Mouse (Mus musculus): ENCODE measurements at regions not wholly inside any gene's neighbourhood (a gene's known extent, or its start where the extent isn't known, plus 50 kb on each side); places are given as distances from the start of the nearest gene placed in this dataset.
A peak's percentile ranks its signal among the peaks of the same experiment; 100 is the strongest.

DNA sequence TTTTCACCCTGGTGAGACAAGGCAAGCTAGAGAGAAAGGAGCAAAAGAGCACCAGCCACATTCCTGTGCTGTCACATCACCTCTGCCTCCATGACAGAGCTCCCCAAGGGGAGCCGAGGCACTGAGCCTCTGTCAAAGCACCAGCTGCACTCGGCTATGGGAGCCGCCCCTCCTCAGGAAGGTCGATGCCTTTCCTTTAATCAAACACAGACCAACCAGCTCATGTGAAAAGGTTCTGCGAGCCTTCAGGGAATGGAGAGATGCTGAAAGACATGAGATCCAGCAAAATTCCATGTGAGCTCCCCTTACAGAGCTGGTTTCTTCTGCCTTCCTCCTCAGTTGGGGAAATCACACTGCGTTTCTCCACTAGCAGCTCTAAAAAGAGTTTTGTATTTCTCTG lies 159.8 kb upstream of the Tapt1 start:
- no peak overlapping the region for H3K27ac ChIP-seq (replicated peaks; ENCODE audit: insufficient read depth, low read depth, low read length)
- WGBS = 46% methylated on average over 6 of the region's 6 CpGs
- H3K9ac ChIP-seq (ENCODE audit: low read depth, low read length) = no peak overlapping the region
- H3K4me1 ChIP-seq (ENCODE audit: control insufficient read depth, insufficient read depth, low read length) = no peaks in the 10 kb centered on the region
- H3K79me2 ChIP-seq (ENCODE audit: control insufficient read depth, insufficient read depth, low read length) = no peaks in the 10 kb centered on the region
- no peak for DNase-seq (ENCODE audit: extremely low read depth, low read depth, low spot score)
- H3K4me3 ChIP-seq (ENCODE audit: insufficient read depth, low read depth, low read length) = no peak overlapping the region
- TF ChIP-seq POLR2A (IDR thresholded peaks at IDR 0.05; ENCODE audit: extremely low read depth, insufficient read depth, low read length) (no peak), CTCF (IDR thresholded peaks at IDR 0.05; ENCODE audit: low read depth, low read length) (no peak)
- 0 out of 2 replicates have a peak, but pooled peaks cover 3% of the 10 kb centered on the region for H3K27me3 ChIP-seq (ENCODE audit: control insufficient read depth, insufficient read depth, low read length)
- H3K36me3 ChIP-seq (ENCODE audit: control insufficient read depth, insufficient read depth, low read length) = no peaks in the 10 kb centered on the region

DNA sequence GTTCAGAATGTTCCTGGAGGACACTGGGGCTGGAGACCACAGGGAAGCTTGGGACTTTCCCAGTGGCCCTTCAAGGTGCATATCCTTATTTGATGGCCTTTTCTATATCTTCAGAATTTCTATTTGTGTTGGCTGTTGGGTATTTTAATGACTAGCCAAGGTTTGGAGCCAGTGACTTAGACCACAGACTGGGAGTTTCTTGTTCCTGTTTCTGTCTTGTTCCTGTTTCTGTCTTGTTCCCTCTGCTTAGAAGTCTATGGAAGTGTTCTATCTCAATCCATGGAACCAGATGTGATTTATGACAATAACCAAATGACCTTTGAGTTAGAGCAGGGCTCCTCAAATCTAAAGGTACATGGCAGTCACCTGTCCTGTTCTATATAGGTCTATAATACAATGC lies 156.6 kb upstream of the Tapt1 start:
- DNase-seq (ENCODE audit: extremely low read depth, low read depth, low spot score) = no peak
- H3K9ac ChIP-seq (ENCODE audit: low read depth, low read length) = no peak overlapping the region
- no peaks in the 10 kb centered on the region for H3K36me3 ChIP-seq (ENCODE audit: control insufficient read depth, insufficient read depth, low read length)
- 0 out of 2 replicates have a peak, but pooled peaks cover 3% of the 10 kb centered on the region for H3K27me3 ChIP-seq (ENCODE audit: control insufficient read depth, insufficient read depth, low read length)
- TF ChIP-seq CTCF (IDR thresholded peaks at IDR 0.05; ENCODE audit: low read depth, low read length) (no peak), POLR2A (IDR thresholded peaks at IDR 0.05; ENCODE audit: extremely low read depth, insufficient read depth, low read length) (no peak)
- H3K27ac ChIP-seq (replicated peaks; ENCODE audit: insufficient read depth, low read depth, low read length) = no peak overlapping the region
- no peak overlapping the region for H3K4me3 ChIP-seq (ENCODE audit: insufficient read depth, low read depth, low read length)
- no peaks in the 10 kb centered on the region for H3K4me1 ChIP-seq (ENCODE audit: control insufficient read depth, insufficient read depth, low read length)
- no peaks in the 10 kb centered on the region for H3K79me2 ChIP-seq (ENCODE audit: control insufficient read depth, insufficient read depth, low read length)

DNA sequence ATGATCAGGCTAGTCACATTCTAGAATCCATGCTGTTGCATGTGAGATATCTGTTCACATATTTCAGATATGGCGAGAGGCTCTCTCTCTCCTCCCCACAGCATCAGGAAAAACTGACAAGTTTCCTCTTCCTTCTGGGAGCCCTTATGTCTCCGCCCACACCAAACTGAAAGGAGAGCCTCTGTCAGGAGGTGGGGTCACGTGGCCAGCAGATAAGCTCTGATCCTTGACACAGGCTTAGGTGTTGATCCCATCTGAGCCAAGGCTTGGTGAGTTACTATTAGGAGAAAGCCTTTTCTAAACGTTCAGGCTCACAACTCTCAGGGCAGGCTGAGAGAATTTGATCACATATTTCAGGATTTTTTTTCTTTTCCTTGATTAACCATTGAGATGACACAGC lies 143.6 kb upstream of the Tapt1 start:
- Histone ChIP-seq H3K27ac (replicated peaks; ENCODE audit: insufficient read depth, low read depth, low read length) (no peak overlapping the region), H3K36me3 (ENCODE audit: control insufficient read depth, insufficient read depth, low read length) (no peaks in the 10 kb centered on the region), H3K9ac (ENCODE audit: low read depth, low read length) (no peak overlapping the region), H3K79me2 (ENCODE audit: control insufficient read depth, insufficient read depth, low read length) (no peaks in the 10 kb centered on the region), H3K4me3 (ENCODE audit: insufficient read depth, low read depth, low read length) (no peak overlapping the region), H3K4me1 (ENCODE audit: control insufficient read depth, insufficient read depth, low read length) (no peaks in the 10 kb centered on the region), H3K27me3 (ENCODE audit: control insufficient read depth, insufficient read depth, low read length) (no peaks in the 10 kb centered on the region)
- 23% methylated on average over 4 of the region's 4 CpGs for WGBS
- TF ChIP-seq POLR2A (IDR thresholded peaks at IDR 0.05; ENCODE audit: extremely low read depth, insufficient read depth, low read length) (no peak), CTCF (IDR thresholded peaks at IDR 0.05; ENCODE audit: low read depth, low read length) (no peak)
- no peak for DNase-seq (ENCODE audit: extremely low read depth, low read depth, low spot score)

GRCm38 (mm10) chr5:44352324-44352723 lies 125.9 kb upstream of the Tapt1 start:
- no peak overlapping the region for H3K4me3 ChIP-seq (ENCODE audit: insufficient read depth, low read depth, low read length)
- DNase-seq (ENCODE audit: extremely low read depth, low read depth, low spot score) = no peak
- WGBS = 93% methylated on average over 1 of the region's 1 CpGs
- TF ChIP-seq POLR2A (IDR thresholded peaks at IDR 0.05; ENCODE audit: extremely low read depth, insufficient read depth, low read length) = no peak
- TF ChIP-seq CTCF (IDR thresholded peaks at IDR 0.05; ENCODE audit: low read depth, low read length) = no peak
- no peak overlapping the region for H3K27ac ChIP-seq (replicated peaks; ENCODE audit: insufficient read depth, low read depth, low read length)
- no peaks in the 10 kb centered on the region for H3K4me1 ChIP-seq (ENCODE audit: control insufficient read depth, insufficient read depth, low read length)
- no peaks in the 10 kb centered on the region for H3K79me2 ChIP-seq (ENCODE audit: control insufficient read depth, insufficient read depth, low read length)
- H3K9ac ChIP-seq (ENCODE audit: low read depth, low read length) = no peak overlapping the region
- H3K36me3 ChIP-seq (ENCODE audit: control insufficient read depth, insufficient read depth, low read length) = no peaks in the 10 kb centered on the region
- H3K27me3 ChIP-seq (ENCODE audit: control insufficient read depth, insufficient read depth, low read length) = no peaks in the 10 kb centered on the region

DNA sequence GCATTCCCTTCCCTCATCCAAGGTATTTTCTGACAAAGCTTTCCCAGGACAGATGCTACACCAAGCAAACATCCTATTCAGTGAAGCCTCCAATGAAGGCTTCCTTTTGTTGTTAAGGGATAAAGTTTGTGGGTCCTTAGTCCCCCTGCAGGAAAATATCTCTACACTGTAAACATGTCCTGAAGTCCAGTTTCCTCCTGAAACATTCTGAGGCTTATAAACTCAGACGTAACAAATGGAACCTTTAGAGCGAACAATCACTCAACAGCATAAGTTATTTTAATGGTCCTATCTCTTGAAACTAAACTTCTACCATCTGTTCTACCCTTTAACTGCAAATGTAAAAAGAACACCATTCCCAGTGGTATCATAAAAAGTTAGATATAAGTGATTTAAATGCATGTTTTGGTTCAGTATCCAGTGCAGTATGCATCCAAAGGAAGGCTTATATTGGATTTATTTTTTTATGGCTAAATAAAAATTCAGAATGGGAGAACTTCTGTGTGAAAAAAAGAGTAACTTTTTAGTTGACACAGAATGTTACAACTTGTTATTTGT lies 115.1 kb upstream of the Tapt1 start:
- Histone ChIP-seq H3K27ac (replicated peaks; ENCODE audit: insufficient read depth, low read depth, low read length) (no peak overlapping the region), H3K79me2 (ENCODE audit: control insufficient read depth, insufficient read depth, low read length) (no peaks in the 10 kb centered on the region), H3K27me3 (ENCODE audit: control insufficient read depth, insufficient read depth, low read length) (peaks cover 10% of the 10 kb centered on the region; the same call in 1 of the 2 replicates), H3K9ac (ENCODE audit: low read depth, low read length) (no peak overlapping the region), H3K36me3 (ENCODE audit: control insufficient read depth, insufficient read depth, low read length) (no peaks in the 10 kb centered on the region), H3K4me1 (ENCODE audit: control insufficient read depth, insufficient read depth, low read length) (no peaks in the 10 kb centered on the region), H3K4me3 (ENCODE audit: insufficient read depth, low read depth, low read length) (no peak overlapping the region)
- 86% methylated on average over 2 of the region's 2 CpGs for WGBS
- TF ChIP-seq POLR2A (IDR thresholded peaks at IDR 0.05; ENCODE audit: extremely low read depth, insufficient read depth, low read length) = no peak
- no peak for TF ChIP-seq CTCF (IDR thresholded peaks at IDR 0.05; ENCODE audit: low read depth, low read length)
- DNase-seq (ENCODE audit: extremely low read depth, low read depth, low spot score) = no peak

DNA sequence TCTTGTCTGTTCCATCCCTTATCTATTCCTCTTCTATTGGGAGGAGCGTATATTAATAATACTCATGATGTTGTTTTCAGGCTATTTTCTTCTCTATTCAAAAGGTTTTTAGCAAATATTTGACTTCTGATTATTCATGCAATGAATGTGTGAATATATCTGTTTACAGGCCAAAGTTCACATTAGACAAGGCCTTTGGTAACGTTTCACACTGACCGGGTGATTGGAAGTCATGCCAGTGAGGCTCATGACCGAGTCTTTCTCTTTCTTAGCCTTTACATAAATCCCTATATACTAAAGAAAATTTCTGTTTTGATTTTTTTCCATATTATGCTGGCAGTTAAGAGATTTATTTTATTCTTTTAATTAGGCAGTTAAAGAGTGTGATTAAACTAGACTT lies 112.2 kb upstream of the Tapt1 start:
- Histone ChIP-seq H3K27ac (replicated peaks; ENCODE audit: insufficient read depth, low read depth, low read length) (no peak overlapping the region), H3K4me3 (ENCODE audit: insufficient read depth, low read depth, low read length) (no peak overlapping the region), H3K9ac (ENCODE audit: low read depth, low read length) (no peak overlapping the region), H3K27me3 (ENCODE audit: control insufficient read depth, insufficient read depth, low read length) (peaks cover 12% of the 10 kb centered on the region; the same call in 1 of the 2 replicates), H3K36me3 (ENCODE audit: control insufficient read depth, insufficient read depth, low read length) (no peaks in the 10 kb centered on the region), H3K4me1 (ENCODE audit: control insufficient read depth, insufficient read depth, low read length) (no peaks in the 10 kb centered on the region), H3K79me2 (ENCODE audit: control insufficient read depth, insufficient read depth, low read length) (no peaks in the 10 kb centered on the region)
- WGBS = 36% methylated on average over 4 of the region's 4 CpGs
- TF ChIP-seq CTCF (IDR thresholded peaks at IDR 0.05; ENCODE audit: low read depth, low read length) (no peak), POLR2A (IDR thresholded peaks at IDR 0.05; ENCODE audit: extremely low read depth, insufficient read depth, low read length) (no peak)
- peak; percentile 62 for DNase-seq (ENCODE audit: extremely low read depth, low read depth, low spot score)

All from liver, adult 2 months (tissue).